Mouse (Mus musculus): ENCODE measurements around the gene Gm20822. TPM values are rescaled to one million over a fixed set of nuclear protein-coding genes. Genes with fewer than 3 reads are reported as not detected.

Gene Gm20822
- polyA plus RNA-seq (2017; shearing (Covaris generic)): not detected

DNA sequence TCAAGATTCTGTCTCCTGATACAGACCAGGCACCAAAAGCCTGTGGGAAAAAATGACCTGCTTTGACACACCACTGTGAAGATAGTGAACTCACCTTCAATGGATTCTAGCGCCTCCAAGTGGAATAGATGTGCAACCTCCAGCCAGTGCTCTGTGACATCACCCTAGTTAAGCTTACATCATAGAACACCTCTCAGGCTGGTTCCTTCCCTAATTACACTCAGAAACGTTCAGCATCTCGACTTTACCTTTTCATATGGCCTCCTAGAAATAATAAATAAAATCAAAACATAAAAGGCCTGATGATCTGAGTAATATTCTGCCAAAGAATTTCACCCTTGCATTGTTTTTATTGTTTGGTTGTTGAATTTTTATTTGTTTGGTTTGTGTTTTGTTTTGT, at the start of gene Gm20822:
Gene Gm20822 (minus strand): TSS at position 101 of the 400 bp plus-strand sequence.

All from activated CD4-positive, CD25-positive, alpha-beta regulatory T cell (primary cell).